Mouse (Mus musculus): ENCODE results near the gene Tomm40l.

GRCm38 (mm10) chr1:171169913-171170312 lies 52.4 kb downstream of the Tomm40l start:
- TF ChIP-seq CTCF (IDR thresholded peaks at IDR 0.05; ENCODE audit: control insufficient read depth, insufficient read depth, insufficient replicate concordance, low read depth, low read length) = no peak
- no peak for TF ChIP-seq POLR2A (IDR thresholded peaks at IDR 0.05; ENCODE audit: control insufficient read depth, low read depth, low read length)
